Mouse (Mus musculus) embryo, embryonic 9.5 days (tissue): ENCODE measurements at regions not wholly inside any gene's neighbourhood (a gene's known extent, or its start where the extent isn't known, plus 50 kb on each side); places are given as distances from the start of the nearest gene placed in this dataset.

ENCODE experiments used
- DNase-seq: peaks from one replicate; pipeline ENCODE4 v3.0.0-alpha.2; 2017; ENCODE audit errors: extremely low spot score

DNA sequence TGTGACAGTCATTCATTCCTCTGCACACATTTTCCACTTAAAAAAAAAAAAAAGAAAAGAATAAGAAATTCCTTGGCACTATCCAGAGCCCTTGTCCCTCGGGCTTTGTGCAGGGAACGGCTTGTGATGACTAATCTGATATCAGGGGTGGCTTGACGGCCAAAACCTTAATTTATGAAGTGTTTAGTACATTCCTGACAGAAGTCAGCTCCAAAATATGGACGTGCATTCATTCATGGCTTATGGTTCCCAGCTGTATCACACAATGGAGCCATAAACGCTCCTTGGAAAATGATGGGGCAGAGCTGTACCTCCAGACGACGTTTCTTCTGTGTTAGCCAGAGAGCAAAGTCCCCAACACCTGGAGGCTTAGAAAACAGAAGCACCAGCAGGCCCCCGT lies 62.1 kb upstream of the Elac2 start:
- no peak for DNase-seq

DNA sequence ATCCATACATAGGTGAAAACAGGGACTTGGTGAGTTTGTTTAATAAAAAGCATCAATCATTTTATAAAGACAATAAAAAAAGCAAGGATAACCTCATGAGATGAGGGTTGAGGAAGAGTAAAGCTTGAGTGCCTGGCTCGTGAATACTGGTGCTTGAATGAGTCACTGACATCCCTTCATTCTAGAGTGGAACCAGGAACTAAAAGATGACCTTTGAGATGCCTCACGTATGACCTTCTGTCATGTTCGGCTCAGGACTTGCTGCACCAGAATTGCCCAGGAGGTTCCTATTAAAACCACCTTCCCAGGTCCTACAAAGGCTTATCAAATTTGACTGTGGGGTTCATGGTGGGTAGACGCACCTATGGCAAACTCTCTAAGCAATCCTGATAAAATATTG lies 61.5 kb upstream of the Elac2 start:
- no peak for DNase-seq

DNA sequence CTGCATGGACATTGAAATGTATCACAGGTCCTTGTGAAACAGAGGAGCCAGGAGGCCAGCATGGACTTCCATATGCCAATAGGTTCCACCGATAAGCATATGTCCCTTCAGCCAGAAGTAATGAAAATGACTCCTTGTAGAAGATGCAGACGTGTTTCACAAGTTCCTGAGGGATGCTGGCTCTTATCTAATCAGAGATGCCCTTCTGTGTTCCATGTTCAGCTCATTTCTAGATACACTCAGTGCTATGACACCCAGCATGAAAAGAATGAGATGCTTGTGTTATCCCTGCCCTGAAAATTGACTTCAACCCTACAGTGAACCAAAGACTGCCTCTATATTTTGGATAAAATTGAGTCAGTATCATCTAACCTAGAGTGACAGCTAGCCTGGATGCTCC lies 53.8 kb upstream of the Elac2 start:
- DNase-seq = no peak

DNA sequence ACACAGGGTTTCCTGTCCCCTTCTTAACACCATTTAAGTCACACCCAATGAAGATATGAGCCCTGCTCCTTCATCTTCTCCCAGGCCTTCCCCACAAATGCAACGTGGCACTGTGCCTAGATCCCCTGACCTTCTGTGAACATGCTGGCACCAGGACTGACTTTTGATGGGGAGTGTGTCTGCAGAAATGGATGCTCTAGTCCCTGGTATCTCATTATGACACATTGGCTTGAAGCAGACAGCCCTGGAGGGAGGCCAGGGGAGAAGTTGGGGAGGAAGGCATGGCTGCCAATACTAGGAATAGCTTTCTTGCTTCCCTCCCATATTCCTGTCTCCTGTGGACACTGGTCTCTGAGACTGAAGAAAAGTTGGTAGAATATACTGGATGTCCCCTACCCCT lies 52.9 kb upstream of the Elac2 start:
- no peak for DNase-seq
